Mouse (Mus musculus): ENCODE measurements at regions not wholly inside any gene's neighbourhood (a gene's known extent, or its start where the extent isn't known, plus 50 kb on each side); places are given as distances from the start of the nearest gene placed in this dataset.

GRCm38 (mm10) chr1:184584505-184584874 lies 147.9 kb downstream of the Hlx start:
- TF ChIP-seq POLR2A (IDR thresholded peaks at IDR 0.05; ENCODE audit: insufficient read depth, low read length) (no peak), EP300 (IDR thresholded peaks at IDR 0.05; ENCODE audit: insufficient read depth, low read depth, low read length) (no peak), CTCF (IDR thresholded peaks at IDR 0.05; ENCODE audit: low read depth, low read length) (no peak)

Measured in ES-Bruce4 (cell line).